Mouse (Mus musculus): ENCODE measurements around the gene Helq. TPM values are rescaled to one million over a fixed set of nuclear protein-coding genes. Genes with fewer than 3 reads are reported as not detected.

Gene Helq
- polyA plus RNA-seq, 1 experiment: 4.8 TPM

DNA sequence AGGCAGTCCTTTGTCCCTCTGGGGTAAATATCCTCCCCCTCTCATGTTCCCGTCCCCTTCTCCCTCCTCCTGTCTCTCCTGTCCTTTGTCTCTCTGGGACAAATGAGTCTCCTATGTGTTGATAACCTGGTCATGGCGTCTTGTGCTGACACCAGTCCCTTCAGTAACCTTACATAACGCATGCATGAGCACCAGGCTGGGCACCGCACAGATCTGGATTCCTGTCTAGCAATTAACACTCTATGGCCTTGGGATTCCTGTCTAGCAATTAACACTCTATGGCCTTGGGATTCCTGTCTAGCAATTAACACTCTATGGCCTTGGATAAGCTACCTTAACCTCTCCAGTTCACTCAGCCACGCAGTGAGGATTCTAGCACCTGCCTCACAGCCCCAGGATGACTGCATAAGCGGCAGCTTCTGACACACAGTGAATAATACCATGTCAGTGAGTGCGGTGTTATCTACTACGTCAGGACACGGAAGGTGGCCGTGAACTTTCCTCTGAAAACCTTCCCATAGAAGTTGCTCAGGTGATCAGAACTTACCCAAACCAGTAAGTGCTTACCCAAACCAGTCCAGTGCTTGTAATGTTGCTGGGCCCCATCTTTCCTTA, 38.2 kb downstream of the Helq start:
- H3K4me3 ChIP-seq (ENCODE audit: low read depth, low read length): no peak overlapping the region
- TF ChIP-seq CTCF (IDR thresholded peaks at IDR 0.05; ENCODE audit: extremely low read depth, insufficient read length, insufficient replicate concordance, low read depth, low read length): no peak
- TF ChIP-seq POLR2A (IDR thresholded peaks at IDR 0.05; ENCODE audit: low read depth, low read length): no peak
- H3K27ac ChIP-seq (ENCODE audit: insufficient read depth, low read depth, low read length): no peak overlapping the region
- H3K27me3 ChIP-seq (ENCODE audit: control insufficient read depth, insufficient read depth, low read length): no peaks in the 10 kb centered on the region
- WGBS: 65% methylated on average over 10 of the region's 10 CpGs
- no peaks in the 10 kb centered on the region for H3K4me1 ChIP-seq (ENCODE audit: control insufficient read depth, insufficient read depth, insufficient read length, low read length)
- H3K36me3 ChIP-seq (ENCODE audit: control insufficient read depth, insufficient read depth, low read length): peaks cover 16% of the 10 kb centered on the region

DNA sequence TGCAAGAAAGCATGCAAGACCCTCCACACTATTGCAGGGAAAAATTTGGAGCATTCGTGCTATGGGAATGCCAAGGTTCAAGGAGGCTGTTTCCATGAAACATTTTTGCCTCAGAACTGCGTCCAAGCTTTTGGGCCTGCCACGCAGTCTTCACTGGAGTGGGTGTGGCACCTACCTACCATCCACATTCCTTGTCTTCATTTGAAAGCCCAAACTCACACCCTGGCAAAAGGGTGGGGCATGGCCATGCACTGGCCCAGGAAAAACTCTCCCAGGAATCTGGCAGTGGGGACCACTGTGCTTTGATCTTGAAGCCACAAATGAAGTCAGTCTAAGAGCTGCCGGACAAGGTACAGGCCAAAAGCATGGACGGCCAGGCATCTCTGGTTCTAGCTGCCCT, 40.3 kb downstream of the Helq start:
- no peaks in the 10 kb centered on the region for H3K27me3 ChIP-seq (ENCODE audit: control insufficient read depth, insufficient read depth, low read length)
- no peak overlapping the region for H3K4me3 ChIP-seq (ENCODE audit: low read depth, low read length)
- no peak overlapping the region for H3K27ac ChIP-seq (ENCODE audit: insufficient read depth, low read depth, low read length)
- H3K36me3 ChIP-seq (ENCODE audit: control insufficient read depth, insufficient read depth, low read length): peaks cover 3% of the 10 kb centered on the region; the same call in 1 of the 2 replicates
- TF ChIP-seq POLR2A (IDR thresholded peaks at IDR 0.05; ENCODE audit: low read depth, low read length) (no peak), CTCF (IDR thresholded peaks at IDR 0.05; ENCODE audit: extremely low read depth, insufficient read length, insufficient replicate concordance, low read depth, low read length) (no peak)
- 93% methylated on average over 5 of the region's 5 CpGs for WGBS
- H3K4me1 ChIP-seq (ENCODE audit: control insufficient read depth, insufficient read depth, insufficient read length, low read length): no peaks in the 10 kb centered on the region

- Histone ChIP-seq H3K27ac (ENCODE audit: insufficient read depth, low read depth, low read length) (no peak overlapping the region), H3K4me1 (ENCODE audit: control insufficient read depth, insufficient read depth, insufficient read length, low read length) (no peaks in the 10 kb centered on the region), H3K27me3 (ENCODE audit: control insufficient read depth, insufficient read depth, low read length) (no peaks in the 10 kb centered on the region), H3K36me3 (ENCODE audit: control insufficient read depth, insufficient read depth, low read length) (no peaks in the 10 kb centered on the region), H3K4me3 (ENCODE audit: low read depth, low read length) (no peak overlapping the region)
- WGBS: 72% methylated on average over 7 of the region's 7 CpGs
- TF ChIP-seq CTCF (IDR thresholded peaks at IDR 0.05; ENCODE audit: extremely low read depth, insufficient read length, insufficient replicate concordance, low read depth, low read length): no peak
- TF ChIP-seq POLR2A (IDR thresholded peaks at IDR 0.05; ENCODE audit: low read depth, low read length): no peak
These were observed 45.0 kb downstream of the Helq start for GRCm38 (mm10) chr5:100753407-100753806.

DNA sequence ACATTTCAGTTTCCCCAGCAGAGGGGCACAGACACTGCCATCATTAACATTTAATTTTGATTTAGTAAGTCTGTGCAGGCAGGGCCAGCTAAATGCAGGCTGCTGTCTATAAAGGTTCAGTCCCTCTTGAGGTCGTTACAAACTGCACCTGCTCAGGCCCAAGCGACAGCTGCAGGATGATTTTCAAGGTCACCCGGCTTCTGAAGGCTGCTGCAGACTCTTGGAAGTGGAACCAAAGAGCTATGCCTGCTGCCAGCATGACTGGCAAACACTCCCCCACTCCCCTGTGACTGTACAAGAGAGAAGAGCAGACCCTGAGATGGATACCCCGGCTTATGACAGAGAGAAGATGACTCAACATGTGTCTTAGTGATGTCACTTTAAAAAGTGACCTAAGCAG, 46.7 kb downstream of the Helq start:
- no peak overlapping the region for H3K27ac ChIP-seq (ENCODE audit: insufficient read depth, low read depth, low read length)
- no peaks in the 10 kb centered on the region for H3K4me1 ChIP-seq (ENCODE audit: control insufficient read depth, insufficient read depth, insufficient read length, low read length)
- WGBS: 33% methylated on average over 4 of the region's 4 CpGs
- no peaks in the 10 kb centered on the region for H3K27me3 ChIP-seq (ENCODE audit: control insufficient read depth, insufficient read depth, low read length)
- no peaks in the 10 kb centered on the region for H3K36me3 ChIP-seq (ENCODE audit: control insufficient read depth, insufficient read depth, low read length)
- H3K4me3 ChIP-seq (ENCODE audit: low read depth, low read length): no peak overlapping the region
- TF ChIP-seq POLR2A (IDR thresholded peaks at IDR 0.05; ENCODE audit: low read depth, low read length) (no peak), CTCF (IDR thresholded peaks at IDR 0.05; ENCODE audit: extremely low read depth, insufficient read length, insufficient replicate concordance, low read depth, low read length) (no peak)

- Histone ChIP-seq H3K27me3 (ENCODE audit: control insufficient read depth, insufficient read depth, low read length) (no peaks in the 10 kb centered on the region), H3K27ac (ENCODE audit: insufficient read depth, low read depth, low read length) (no peak overlapping the region), H3K4me3 (ENCODE audit: low read depth, low read length) (no peak overlapping the region), H3K36me3 (ENCODE audit: control insufficient read depth, insufficient read depth, low read length) (no peaks in the 10 kb centered on the region), H3K4me1 (ENCODE audit: control insufficient read depth, insufficient read depth, insufficient read length, low read length) (no peaks in the 10 kb centered on the region)
- 76% methylated on average over 10 of the region's 10 CpGs for WGBS
- no peak for TF ChIP-seq POLR2A (IDR thresholded peaks at IDR 0.05; ENCODE audit: low read depth, low read length)
- no peak for TF ChIP-seq CTCF (IDR thresholded peaks at IDR 0.05; ENCODE audit: extremely low read depth, insufficient read length, insufficient replicate concordance, low read depth, low read length)
These were observed 47.7 kb downstream of the Helq start for GRCm38 (mm10) chr5:100750617-100751255.

DNA sequence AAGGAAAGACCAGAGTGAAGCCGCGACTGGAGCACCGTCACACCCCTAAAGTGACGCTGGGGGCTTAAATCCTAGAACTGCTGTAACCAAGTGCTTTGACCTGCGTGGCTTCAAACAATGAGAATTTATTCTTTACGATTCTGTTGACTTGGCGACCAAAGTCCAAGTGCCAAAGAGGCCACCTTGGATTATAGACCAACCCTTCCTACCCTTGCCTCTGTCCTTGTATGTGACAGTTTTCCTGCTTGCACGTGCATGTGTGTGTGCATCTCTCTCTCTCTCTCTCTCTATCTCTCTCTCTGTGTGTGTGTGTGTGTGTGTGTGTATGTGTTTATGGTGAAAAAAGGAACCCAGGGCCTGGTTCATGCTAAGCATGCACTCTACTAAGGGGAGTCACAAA, 59.6 kb downstream of the Helq start:
- H3K4me3 ChIP-seq (ENCODE audit: low read depth, low read length): no peak overlapping the region
- TF ChIP-seq POLR2A (IDR thresholded peaks at IDR 0.05; ENCODE audit: low read depth, low read length) (no peak), CTCF (IDR thresholded peaks at IDR 0.05; ENCODE audit: extremely low read depth, insufficient read length, insufficient replicate concordance, low read depth, low read length) (no peak)
- H3K4me1 ChIP-seq (ENCODE audit: control insufficient read depth, insufficient read depth, insufficient read length, low read length): 0 out of 2 replicates have a peak, but pooled peaks cover 3% of the 10 kb centered on the region
- no peaks in the 10 kb centered on the region for H3K36me3 ChIP-seq (ENCODE audit: control insufficient read depth, insufficient read depth, low read length)
- H3K27ac ChIP-seq (ENCODE audit: insufficient read depth, low read depth, low read length): no peak overlapping the region
- no peaks in the 10 kb centered on the region for H3K27me3 ChIP-seq (ENCODE audit: control insufficient read depth, insufficient read depth, low read length)
- whole genome bisulfite sequencing: 50% methylated on average over 8 of the region's 8 CpGs

DNA sequence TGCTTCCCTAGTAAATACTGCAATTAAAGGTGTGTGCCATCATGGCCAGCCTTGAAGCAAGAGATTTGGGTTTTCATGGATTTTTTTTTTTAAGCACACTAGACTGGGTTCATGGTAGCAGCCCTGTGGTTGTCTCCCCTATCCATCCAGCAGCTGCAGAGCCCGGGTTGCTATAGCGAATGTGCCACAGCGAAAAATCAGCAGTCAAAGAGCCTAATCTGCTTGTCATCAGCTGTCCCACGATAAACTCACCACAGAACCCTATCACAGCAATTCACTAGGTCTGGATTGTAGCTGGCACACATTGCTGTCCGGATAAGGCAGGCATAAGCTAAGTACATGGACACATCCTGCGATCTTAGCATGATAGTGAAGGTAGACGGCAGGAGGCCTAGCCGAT, 61.5 kb downstream of the Helq start:
- Histone ChIP-seq H3K27me3 (ENCODE audit: control insufficient read depth, insufficient read depth, low read length) (no peaks in the 10 kb centered on the region), H3K4me3 (ENCODE audit: low read depth, low read length) (no peak overlapping the region), H3K4me1 (ENCODE audit: control insufficient read depth, insufficient read depth, insufficient read length, low read length) (0 out of 2 replicates have a peak, but pooled peaks cover 3% of the 10 kb centered on the region), H3K36me3 (ENCODE audit: control insufficient read depth, insufficient read depth, low read length) (no peaks in the 10 kb centered on the region), H3K27ac (ENCODE audit: insufficient read depth, low read depth, low read length) (no peak overlapping the region)
- WGBS: 78% methylated on average over 8 of the region's 8 CpGs
- TF ChIP-seq POLR2A (IDR thresholded peaks at IDR 0.05; ENCODE audit: low read depth, low read length): no peak
- no peak for TF ChIP-seq CTCF (IDR thresholded peaks at IDR 0.05; ENCODE audit: extremely low read depth, insufficient read length, insufficient replicate concordance, low read depth, low read length)
